Mouse (Mus musculus): ENCODE data around the gene Dtnb.

GRCm38 (mm10) chr12:3547506-3547905 lies 24.7 kb upstream of the Dtnb start:
- TF ChIP-seq CTCF (IDR thresholded peaks at IDR 0.05; ENCODE audit: low read depth, low read length) (no peak), POLR2AphosphoS5 (IDR thresholded peaks at IDR 0.05; ENCODE audit: insufficient replicate concordance, low read depth, low read length) (no peak), GATA2 (IDR thresholded peaks at IDR 0.05; ENCODE audit: borderline replicate concordance, low read depth, low read length) (no peak)
